Mouse (Mus musculus) kidney, postnatal 25 days (tissue): Measurements from ENCODE around the gene Olfr1118.
"Not testable (repeated sequence)": the region's sequence is repeated elsewhere in the genome, so short reads cannot be mapped to it uniquely, and the experiment has no call there.

ENCODE experiments used
- DNase-seq, 2 experiments: peaks; one replicate each; pipeline ENCODE4 v3.0.0; 2021; ENCODE audit warnings: mixed read lengths in 2 of 2

Gene Olfr1118

GRCm38 (mm10) chr2:87307281-87307680 lies at the start of gene Olfr1118:
TSS of gene Olfr1118 (plus strand) at chr2:87307581.
- DNase-seq, result no peak

GRCm38 (mm10) chr2:87267234-87267633 lies 40.1 kb upstream of the Olfr1118 start, which contains the start of gene Olfr1116:
TSS of gene Olfr1116 (plus strand) at chr2:87267534.
- DNase-seq, result no peak

- not testable (repeated sequence) for DNase-seq
Observed at GRCm38 (mm10) chr2:87293977-87294376, 13.4 kb upstream of the Olfr1118 start.

GRCm38 (mm10) chr2:87354515-87354914 lies 47.1 kb downstream of the Olfr1118 start, which contains the start of gene Olfr1120:
TSS of gene Olfr1120 (plus strand) at chr2:87354815.
- no peak for DNase-seq

- DNase-seq, result not testable (repeated sequence)
Observed at GRCm38 (mm10) chr2:87360121-87360520, 52.7 kb downstream of the Olfr1118 start.
